Mouse (Mus musculus) liver, adult 2 months (tissue): ENCODE measurements around the gene Grhl1. TPM values are rescaled to one million over a fixed set of nuclear protein-coding genes. Genes with fewer than 3 reads are reported as not detected.

Experiments used
- DNase-seq: peaks from one replicate; pipeline ENCODE4 v3.0.0-alpha.2; 2011; ENCODE audit warnings: low read depth, low spot score; ENCODE audit errors: extremely low read depth
- H3K27ac ChIP-seq: fragments of 200-500 bp; replicated peaks from 2 replicates; pipeline ENCODE4 v1.5.1; 2012; ENCODE audit warnings: low read depth, mild to moderate bottlenecking, control low read depth, inconsistent platforms, low read length; ENCODE audit not compliant: insufficient read depth
- H3K27me3 ChIP-seq: fragments of 200-500 bp; 2 replicates; pipeline ENCODE4 v1.6.1; 2012; ENCODE audit warnings: mild to moderate bottlenecking, moderate library complexity, low read length, inconsistent platforms; ENCODE audit not compliant: control insufficient read depth, insufficient read depth
- H3K36me3 ChIP-seq: fragments of 200-500 bp; 2 replicates; pipeline ENCODE4 v1.6.1; 2012; ENCODE audit warnings: low read length, inconsistent platforms; ENCODE audit not compliant: control insufficient read depth, insufficient read depth
- H3K4me1 ChIP-seq: fragments of 200-500 bp; 2 replicates; pipeline ENCODE4 v1.6.1; 2011; ENCODE audit warnings: low read length; ENCODE audit not compliant: control insufficient read depth, insufficient read depth
- H3K4me3 ChIP-seq: fragments of 200-500 bp; 2 replicates; pipeline ENCODE4 v1.5.1; 2011; ENCODE audit warnings: low read depth, mild to moderate bottlenecking, control low read depth, low read length, moderate library complexity; ENCODE audit not compliant: insufficient read depth
- H3K79me2 ChIP-seq: fragments of 200-500 bp; 2 replicates; pipeline ENCODE4 v1.6.1; 2012; ENCODE audit warnings: inconsistent platforms, mild to moderate bottlenecking, low read length, moderate library complexity; ENCODE audit not compliant: control insufficient read depth, insufficient read depth
- H3K9ac ChIP-seq: fragments of 200-500 bp; 2 replicates; pipeline ENCODE4 v1.6.1; 2012; ENCODE audit warnings: low read depth, mild to moderate bottlenecking, control low read depth, inconsistent platforms, low read length
- CTCF ChIP-seq: fragments of 200-500 bp; IDR thresholded peaks from 2 replicates; pipeline ENCODE4 v1.5.1; 2011; ENCODE audit warnings: low read depth, low read length, control low read depth
- POLR2A ChIP-seq: fragments of 200-500 bp; IDR thresholded peaks from 2 replicates; pipeline ENCODE4 v1.6.1; 2011; ENCODE audit warnings: low read length, control low read depth; ENCODE audit not compliant: insufficient read depth; ENCODE audit errors: extremely low read depth
- WGBS: fragments of 180-500 bp; shearing (Covaris S2); methylation state at CpG from one replicate; pipeline ENCODE4 v1.1.7; 2018; 5-methylcytosine and 5-hydroxymethylcytosine counted together
- polyA plus RNA-seq: library from polyadenylated mRNA; depleted of rRNA; stranded (reverse); fragments of >200 nt; gene quantifications from 2 replicates; pipeline ENCODE4 v1.2.3, GENCODE M21; 2012
- total RNA-seq: library from RNA; depleted of rRNA; stranded (reverse); fragments of >200 nt; gene quantifications from 2 replicates; pipeline ENCODE4 v1.2.3, GENCODE M21; 2014

Grhl1 gene
- total and polyA plus RNA-seq, 2 experiments, result 0.28 to 0.42 TPM

- Histone ChIP-seq H3K27me3 (no peaks in the 10 kb centered on the region), H3K36me3 (no peaks in the 10 kb centered on the region), H3K9ac (peak overlapping the region; percentile 52), H3K27ac (peak overlapping the region; percentile 43), H3K4me1 (peaks cover 5% of the 10 kb centered on the region), H3K79me2 (no peaks in the 10 kb centered on the region), H3K4me3 (peak overlapping the region; percentile 44)
- DNase-seq, result peak; percentile 78
- under 1% methylated on average over 22 of the region's 22 CpGs for WGBS
- TF ChIP-seq POLR2A (no peak), CTCF (no peak)
These were observed 21.0 kb downstream of the Grhl1 start for GRCm38 (mm10) chr12:24592956-24593672.

GRCm38 (mm10) chr12:24597376-24597775 lies 25.3 kb downstream of the Grhl1 start:
- DNase-seq, result no peak
- no peaks in the 10 kb centered on the region for H3K27me3 ChIP-seq
- H3K36me3 ChIP-seq, result no peaks in the 10 kb centered on the region
- H3K27ac ChIP-seq, result no peak overlapping the region
- no peak for TF ChIP-seq POLR2A
- TF ChIP-seq CTCF, result no peak
- no peak overlapping the region for H3K4me3 ChIP-seq
- H3K79me2 ChIP-seq, result no peaks in the 10 kb centered on the region
- H3K9ac ChIP-seq, result no peak overlapping the region
- peaks cover 5% of the 10 kb centered on the region for H3K4me1 ChIP-seq
- WGBS, result 85% methylated on average over 6 of the region's 6 CpGs

GRCm38 (mm10) chr12:24599366-24599895 lies 27.3 kb downstream of the Grhl1 start:
- TF ChIP-seq POLR2A (no peak), CTCF (no peak)
- Histone ChIP-seq H3K4me1 (no peaks in the 10 kb centered on the region), H3K9ac (no peak overlapping the region), H3K4me3 (no peak overlapping the region), H3K79me2 (no peaks in the 10 kb centered on the region), H3K36me3 (no peaks in the 10 kb centered on the region), H3K27ac (no peak overlapping the region), H3K27me3 (no peaks in the 10 kb centered on the region)
- 52% methylated on average over 8 of the region's 8 CpGs for WGBS
- no peak for DNase-seq

- no peaks in the 10 kb centered on the region for H3K4me1 ChIP-seq
- no peaks in the 10 kb centered on the region for H3K27me3 ChIP-seq
- DNase-seq, result no peak
- TF ChIP-seq CTCF (no peak), POLR2A (no peak)
- 77% methylated on average over 7 of the region's 7 CpGs for WGBS
- no peak overlapping the region for H3K27ac ChIP-seq
- no peaks in the 10 kb centered on the region for H3K36me3 ChIP-seq
- no peak overlapping the region for H3K9ac ChIP-seq
- H3K79me2 ChIP-seq, result no peaks in the 10 kb centered on the region
- no peak overlapping the region for H3K4me3 ChIP-seq
These were observed 28.0 kb downstream of the Grhl1 start for GRCm38 (mm10) chr12:24600074-24600473.

- peak; percentile 64 for DNase-seq
- Histone ChIP-seq H3K79me2 (no peaks in the 10 kb centered on the region), H3K27me3 (no peaks in the 10 kb centered on the region), H3K4me3 (no peak overlapping the region), H3K36me3 (no peaks in the 10 kb centered on the region), H3K4me1 (no peaks in the 10 kb centered on the region), H3K9ac (no peak overlapping the region), H3K27ac (no peak overlapping the region)
- TF ChIP-seq CTCF (peak; percentile 88), POLR2A (no peak)
- 3% methylated on average over 9 of the region's 9 CpGs for WGBS
These were observed 28.7 kb downstream of the Grhl1 start for GRCm38 (mm10) chr12:24600806-24601205.

GRCm38 (mm10) chr12:24603266-24603665 lies 31.2 kb downstream of the Grhl1 start:
- Histone ChIP-seq H3K36me3 (no peaks in the 10 kb centered on the region), H3K27ac (no peak overlapping the region), H3K4me3 (no peak overlapping the region), H3K4me1 (no peaks in the 10 kb centered on the region), H3K27me3 (no peaks in the 10 kb centered on the region), H3K79me2 (no peaks in the 10 kb centered on the region), H3K9ac (no peak overlapping the region)
- TF ChIP-seq POLR2A (no peak), CTCF (peak; percentile 82)
- 36% methylated on average over 2 of the region's 2 CpGs for WGBS
- peak; percentile 64 for DNase-seq
